Mouse (Mus musculus): ENCODE data around the gene Npcd. TPM values are rescaled to one million over a fixed set of nuclear protein-coding genes. Genes with fewer than 3 reads are reported as not detected.
"Not testable (repeated sequence)": the region's sequence is repeated elsewhere in the genome, so short reads cannot be mapped to it uniquely, and the experiment has no call there.

Npcd gene
- total and polyA plus RNA-seq, 2 experiments from 2014 or later = 2.7 to 12.6 TPM

DNA sequence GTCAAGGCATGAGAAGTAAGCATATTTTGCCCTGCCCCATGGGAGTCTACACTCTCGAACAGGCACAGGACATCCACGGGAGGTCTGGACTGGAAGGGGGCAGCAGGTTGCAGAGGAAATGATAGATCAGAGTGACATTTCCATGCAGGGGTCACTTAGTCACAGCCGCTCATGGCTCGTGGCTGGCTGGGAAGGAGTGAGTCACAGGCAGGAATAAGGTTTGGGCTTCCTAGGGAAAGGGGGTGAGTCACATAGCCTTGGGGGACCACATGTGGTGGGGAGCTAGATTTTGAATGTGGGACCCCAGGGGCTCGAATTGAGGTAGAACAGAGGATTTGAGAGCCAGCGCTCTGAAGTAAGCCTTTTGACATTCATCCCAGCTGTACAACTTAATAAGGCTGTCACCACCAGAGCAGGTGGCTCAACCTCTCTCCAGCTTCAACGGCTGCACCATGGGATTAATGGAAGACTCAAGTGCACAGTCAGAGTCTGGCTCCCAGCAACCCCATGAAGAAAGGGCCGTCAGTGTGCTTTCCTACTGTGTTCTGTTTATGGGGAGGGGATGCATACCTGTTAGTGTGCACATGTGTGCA lies 20.3 kb downstream of the Npcd start:
- H3K9me3 ChIP-seq (ENCODE audit: low read length) = no peaks in the 10 kb centered on the region
- H3K9ac ChIP-seq (replicated peaks; ENCODE audit: low read length) = no peak overlapping the region
- no peak overlapping the region for H3K4me3 ChIP-seq (ENCODE audit: low read length)
- no peak for TF ChIP-seq CTCF (IDR thresholded peaks at IDR 0.05; ENCODE audit: low read depth)
- no peak for ATAC-seq
- H3K4me2 ChIP-seq (ENCODE audit: low read depth, low read length) = no peak overlapping the region
- H3K4me1 ChIP-seq (ENCODE audit: insufficient read depth, low read length) = no peaks in the 10 kb centered on the region; the same call in 1 of the 2 replicates
- no peaks in the 10 kb centered on the region for H3K27me3 ChIP-seq (ENCODE audit: insufficient read depth, low read length)
- 36% methylated on average over 8 of the region's 8 CpGs for WGBS
- H3K27ac ChIP-seq = no peak overlapping the region
- H3K36me3 ChIP-seq (ENCODE audit: insufficient read depth, low read length) = no peaks in the 10 kb centered on the region
- no peak for DNase-seq (ENCODE audit: low spot score)

GRCm38 (mm10) chr15:79812840-79813239 lies 21.2 kb downstream of the Npcd start:
- not testable (repeated sequence) for H3K9ac ChIP-seq (replicated peaks; ENCODE audit: low read length); DNase-seq (ENCODE audit: low spot score)

DNA sequence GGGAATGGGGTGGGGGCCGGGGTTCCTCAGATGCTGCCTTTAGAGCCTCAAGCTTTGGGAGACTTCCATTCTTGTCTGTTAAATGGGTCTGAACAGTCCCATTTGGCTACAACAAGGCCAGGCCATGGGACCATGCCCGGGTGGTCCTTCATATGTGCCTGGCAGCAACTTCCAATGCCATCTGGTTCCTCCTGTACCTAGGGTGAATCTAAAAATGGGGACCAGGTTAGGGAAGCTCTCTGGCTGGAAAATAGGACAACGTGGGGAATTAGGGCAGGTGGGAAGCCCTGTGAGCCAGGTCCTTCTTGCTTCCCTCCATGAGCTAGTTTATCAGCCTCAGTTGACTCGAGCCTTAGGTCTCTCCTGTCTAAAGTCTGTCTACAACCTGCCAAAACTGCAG lies 23.0 kb downstream of the Npcd start:
- no peak for TF ChIP-seq CTCF (IDR thresholded peaks at IDR 0.05; ENCODE audit: low read depth)
- Histone ChIP-seq H3K36me3 (ENCODE audit: insufficient read depth, low read length) (no peaks in the 10 kb centered on the region), H3K4me1 (ENCODE audit: insufficient read depth, low read length) (no peaks in the 10 kb centered on the region; the same call in 1 of the 2 replicates), H3K9ac (replicated peaks; ENCODE audit: low read length) (no peak overlapping the region), H3K4me3 (ENCODE audit: low read length) (no peak overlapping the region), H3K27me3 (ENCODE audit: insufficient read depth, low read length) (no peaks in the 10 kb centered on the region), H3K4me2 (ENCODE audit: low read depth, low read length) (no peak overlapping the region), H3K27ac (no peak overlapping the region), H3K9me3 (ENCODE audit: low read length) (no peaks in the 10 kb centered on the region)
- no peak for DNase-seq (ENCODE audit: low spot score)
- ATAC-seq = no peak
- WGBS = 74% methylated on average over 4 of the region's 4 CpGs

More at GRCm38 (mm10) chr15:79812840-79813239, 21.2 kb downstream of the Npcd start:
- not testable (repeated sequence) for H3K27ac ChIP-seq; H3K4me1 ChIP-seq (ENCODE audit: insufficient read depth, low read length); H3K4me2 ChIP-seq (ENCODE audit: low read depth, low read length); H3K27me3 ChIP-seq (ENCODE audit: insufficient read depth, low read length); H3K36me3 ChIP-seq (ENCODE audit: insufficient read depth, low read length); H3K4me3 ChIP-seq (ENCODE audit: low read length); H3K9me3 ChIP-seq (ENCODE audit: low read length); ATAC-seq
- WGBS = 74% methylated on average over 2 of the region's 2 CpGs

GRCm38 (mm10) chr15:79810061-79810460 lies 24.0 kb downstream of the Npcd start:
- H3K27ac ChIP-seq = no peak overlapping the region
- no peak overlapping the region for H3K9ac ChIP-seq (replicated peaks; ENCODE audit: low read length)
- peaks cover 1% of the 10 kb centered on the region; the same call in 1 of the 2 replicates for H3K4me1 ChIP-seq (ENCODE audit: insufficient read depth, low read length)
- H3K9me3 ChIP-seq (ENCODE audit: low read length) = no peaks in the 10 kb centered on the region
- no peak for ATAC-seq
- H3K4me3 ChIP-seq (ENCODE audit: low read length) = no peak overlapping the region
- no peaks in the 10 kb centered on the region for H3K27me3 ChIP-seq (ENCODE audit: insufficient read depth, low read length)
- WGBS = 40% methylated on average over 3 of the region's 3 CpGs
- no peak for DNase-seq (ENCODE audit: low spot score)
- no peak for TF ChIP-seq CTCF (IDR thresholded peaks at IDR 0.05; ENCODE audit: low read depth)
- H3K4me2 ChIP-seq (ENCODE audit: low read depth, low read length) = no peak overlapping the region
- H3K36me3 ChIP-seq (ENCODE audit: insufficient read depth, low read length) = no peaks in the 10 kb centered on the region

DNA sequence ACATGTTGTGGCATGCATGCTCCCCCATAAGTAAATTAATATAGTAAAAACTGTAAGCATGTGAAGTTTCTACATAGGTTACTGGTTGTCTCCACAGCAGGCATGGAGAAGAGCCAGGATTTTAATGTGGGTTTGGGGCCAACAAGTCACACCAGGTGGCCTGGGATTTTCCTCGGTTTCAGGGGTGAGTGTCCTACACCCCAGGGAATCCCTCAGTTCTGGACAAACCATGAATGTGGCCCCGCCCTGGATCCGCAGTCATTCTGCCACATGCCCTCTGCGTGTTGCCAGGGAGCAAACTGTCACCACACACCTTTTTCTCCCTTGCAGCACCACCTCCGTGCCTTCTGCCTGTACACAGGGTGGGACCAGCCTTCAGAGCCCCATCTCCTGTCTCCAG lies 25.4 kb downstream of the Npcd start:
- Histone ChIP-seq H3K9ac (replicated peaks; ENCODE audit: low read length) (no peak overlapping the region), H3K36me3 (ENCODE audit: insufficient read depth, low read length) (no peaks in the 10 kb centered on the region), H3K27ac (no peak overlapping the region), H3K4me3 (ENCODE audit: low read length) (no peak overlapping the region), H3K4me1 (ENCODE audit: insufficient read depth, low read length) (peaks cover 3% of the 10 kb centered on the region; the same call in 1 of the 2 replicates), H3K27me3 (ENCODE audit: insufficient read depth, low read length) (no peaks in the 10 kb centered on the region), H3K9me3 (ENCODE audit: low read length) (no peaks in the 10 kb centered on the region), H3K4me2 (ENCODE audit: low read depth, low read length) (no peak overlapping the region)
- DNase-seq (ENCODE audit: low spot score) (no peak), ATAC-seq (no peak)
- 53% methylated on average over 5 of the region's 5 CpGs for WGBS
- TF ChIP-seq CTCF (IDR thresholded peaks at IDR 0.05; ENCODE audit: low read depth) = no peak

DNA sequence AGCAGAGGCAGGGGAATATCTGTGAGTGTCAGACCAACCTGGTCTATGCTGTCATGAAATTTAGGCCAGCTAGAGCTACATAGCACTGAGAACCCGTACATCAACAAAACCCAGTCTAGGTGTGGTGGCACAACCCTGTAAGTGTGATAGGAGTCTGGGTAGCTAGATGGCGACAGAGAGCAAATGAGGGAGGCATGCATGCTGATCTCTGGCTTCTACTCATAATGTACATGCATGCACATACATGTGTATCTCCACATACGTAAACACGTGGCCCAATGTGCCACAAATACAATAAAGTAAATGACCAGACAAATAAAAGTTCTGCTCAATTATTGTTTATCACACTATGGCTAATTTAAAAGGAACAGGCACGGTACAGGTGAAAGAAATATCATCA lies 25.9 kb downstream of the Npcd start:
- no peak for ATAC-seq
- Histone ChIP-seq H3K27me3 (ENCODE audit: insufficient read depth, low read length) (no peaks in the 10 kb centered on the region), H3K4me2 (ENCODE audit: low read depth, low read length) (no peak overlapping the region), H3K4me3 (ENCODE audit: low read length) (no peak overlapping the region), H3K9ac (replicated peaks; ENCODE audit: low read length) (no peak overlapping the region), H3K9me3 (ENCODE audit: low read length) (no peaks in the 10 kb centered on the region), H3K36me3 (ENCODE audit: insufficient read depth, low read length) (no peaks in the 10 kb centered on the region), H3K4me1 (ENCODE audit: insufficient read depth, low read length) (peaks cover 3% of the 10 kb centered on the region; the same call in 1 of the 2 replicates), H3K27ac (no peak overlapping the region)
- 31% methylated on average over 5 of the region's 5 CpGs for WGBS
- TF ChIP-seq CTCF (IDR thresholded peaks at IDR 0.05; ENCODE audit: low read depth) = peak; percentile 92
- peak; percentile 82 for DNase-seq (ENCODE audit: low spot score)

DNA sequence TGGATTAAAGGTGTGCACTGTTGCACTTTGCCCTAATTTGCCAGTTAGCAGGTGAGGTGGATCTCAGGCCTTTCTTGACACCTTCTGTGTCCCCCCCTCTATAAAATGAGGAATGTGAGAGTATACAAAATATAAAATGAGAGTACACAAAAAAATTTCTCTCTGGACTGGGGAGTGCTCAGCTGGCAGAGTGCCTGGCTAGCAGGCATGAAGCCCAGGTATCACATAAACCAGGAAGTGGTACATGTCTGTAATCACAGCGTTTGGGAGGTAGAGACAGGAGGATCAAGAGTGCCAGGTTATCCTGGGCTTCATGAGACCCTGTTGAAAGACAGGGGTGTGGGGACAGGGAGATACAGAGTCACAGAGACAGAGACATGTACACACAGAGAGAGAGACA lies 27.0 kb downstream of the Npcd start:
- DNase-seq (ENCODE audit: low spot score) (no peak), ATAC-seq (no peak)
- Histone ChIP-seq H3K27ac (no peak overlapping the region), H3K4me2 (ENCODE audit: low read depth, low read length) (no peak overlapping the region), H3K27me3 (ENCODE audit: insufficient read depth, low read length) (no peaks in the 10 kb centered on the region), H3K9ac (replicated peaks; ENCODE audit: low read length) (no peak overlapping the region), H3K4me1 (ENCODE audit: insufficient read depth, low read length) (peaks cover 8% of the 10 kb centered on the region; the same call in 1 of the 2 replicates), H3K36me3 (ENCODE audit: insufficient read depth, low read length) (no peaks in the 10 kb centered on the region), H3K9me3 (ENCODE audit: low read length) (no peaks in the 10 kb centered on the region), H3K4me3 (ENCODE audit: low read length) (no peak overlapping the region)
- TF ChIP-seq CTCF (IDR thresholded peaks at IDR 0.05; ENCODE audit: low read depth) = no peak
- 58% methylated on average over 1 of the region's 1 CpGs for WGBS
